Mouse (Mus musculus): ENCODE measurements around the gene Nsmf. TPM values are rescaled to one million over a fixed set of nuclear protein-coding genes. Genes with fewer than 3 reads are reported as not detected.
A peak's percentile ranks its signal among the peaks of the same experiment; 100 is the strongest.

The Nsmf gene
- polyA plus RNA-seq (2014; fragmentation: Nextera tagmentation; extraction: Ambion mirVana) = 137 and 143 TPM in 2 replicates

- peak; percentile 91 for ATAC-seq (ENCODE audit: low read depth)
- WGBS = 6% methylated on average over 45 of the region's 47 CpGs
Observed at GRCm38 (mm10) chr2:25054221-25055067, at the start of gene Nsmf. Nsmf (plus strand) TSS chr2:25054355.

GRCm38 (mm10) chr2:25006767-25007166, 47.4 kb upstream of the Nsmf start:
- Histone ChIP-seq H3K4me1 (ENCODE audit: control insufficient read depth, insufficient read depth, low read length) (no peaks in the 10 kb centered on the region), H3K4me3 (ENCODE audit: low read depth, low read length) (no peak overlapping the region)

More at GRCm38 (mm10) chr2:25054221-25055067, at the start of gene Nsmf:
- Histone ChIP-seq H3K9me3 (ENCODE audit: control insufficient read depth, low read length) (no peaks in the 10 kb centered on the region), H3K4me2 (ENCODE audit: low read depth, low read length) (peak within 1 kb of the TSS; percentile 90), H3K27me3 (ENCODE audit: control insufficient read depth, insufficient read depth, low read length) (no peaks in the 10 kb centered on the region), H3K4me3 (ENCODE audit: low read depth, low read length) (peak within 1 kb of the TSS; percentile 95), H3K9ac (replicated peaks; ENCODE audit: low read depth, low read length) (peak within 1 kb of the TSS; percentile 71), H3K27ac (ENCODE audit: low read depth, low read length) (peak within 1 kb of the TSS; percentile 50), H3K36me3 (ENCODE audit: control insufficient read depth, insufficient read depth, low read length) (peaks cover 10% of the 10 kb centered on the region), H3K4me1 (ENCODE audit: control insufficient read depth, insufficient read depth, low read length) (peaks cover 16% of the 10 kb centered on the region)

GRCm38 (mm10) chr2:25008250-25008649, 45.9 kb upstream of the Nsmf start:
- Histone ChIP-seq H3K27ac (ENCODE audit: low read depth, low read length) (no peak overlapping the region), H3K27me3 (ENCODE audit: control insufficient read depth, insufficient read depth, low read length) (no peaks in the 10 kb centered on the region), H3K9ac (replicated peaks; ENCODE audit: low read depth, low read length) (no peak overlapping the region), H3K9me3 (ENCODE audit: control insufficient read depth, low read length) (no peaks in the 10 kb centered on the region), H3K4me2 (ENCODE audit: low read depth, low read length) (no peak overlapping the region), H3K4me3 (ENCODE audit: low read depth, low read length) (no peak overlapping the region), H3K36me3 (ENCODE audit: control insufficient read depth, insufficient read depth, low read length) (no peaks in the 10 kb centered on the region), H3K4me1 (ENCODE audit: control insufficient read depth, insufficient read depth, low read length) (no peaks in the 10 kb centered on the region)
- ATAC-seq (ENCODE audit: low read depth) = no peak

More at GRCm38 (mm10) chr2:25006767-25007166, 47.4 kb upstream of the Nsmf start:
- WGBS = 93% methylated on average over 1 of the region's 1 CpGs
- no peaks in the 10 kb centered on the region for H3K9me3 ChIP-seq (ENCODE audit: control insufficient read depth, low read length)
- no peak overlapping the region for H3K27ac ChIP-seq (ENCODE audit: low read depth, low read length)
- no peaks in the 10 kb centered on the region for H3K36me3 ChIP-seq (ENCODE audit: control insufficient read depth, insufficient read depth, low read length)
- no peaks in the 10 kb centered on the region for H3K27me3 ChIP-seq (ENCODE audit: control insufficient read depth, insufficient read depth, low read length)
- no peak overlapping the region for H3K9ac ChIP-seq (replicated peaks; ENCODE audit: low read depth, low read length)
- no peak for ATAC-seq (ENCODE audit: low read depth)
- no peak overlapping the region for H3K4me2 ChIP-seq (ENCODE audit: low read depth, low read length)

GRCm38 (mm10) chr2:25022678-25023077, 31.5 kb upstream of the Nsmf start:
- H3K9ac ChIP-seq (replicated peaks; ENCODE audit: low read depth, low read length) = no peak overlapping the region
- H3K4me3 ChIP-seq (ENCODE audit: low read depth, low read length) = no peak overlapping the region
- 100% methylated on average over 1 of the region's 1 CpGs for WGBS
- no peaks in the 10 kb centered on the region for H3K9me3 ChIP-seq (ENCODE audit: control insufficient read depth, low read length)
- H3K4me2 ChIP-seq (ENCODE audit: low read depth, low read length) = no peak overlapping the region
- ATAC-seq (ENCODE audit: low read depth) = no peak
- H3K27me3 ChIP-seq (ENCODE audit: control insufficient read depth, insufficient read depth, low read length) = no peaks in the 10 kb centered on the region
- H3K4me1 ChIP-seq (ENCODE audit: control insufficient read depth, insufficient read depth, low read length) = no peaks in the 10 kb centered on the region
- no peak overlapping the region for H3K27ac ChIP-seq (ENCODE audit: low read depth, low read length)
- H3K36me3 ChIP-seq (ENCODE audit: control insufficient read depth, insufficient read depth, low read length) = no peaks in the 10 kb centered on the region

GRCm38 (mm10) chr2:25025109-25025508, 29.0 kb upstream of the Nsmf start:
- H3K27me3 ChIP-seq (ENCODE audit: control insufficient read depth, insufficient read depth, low read length) = no peaks in the 10 kb centered on the region
- 85% methylated on average over 1 of the region's 1 CpGs for WGBS
- H3K4me1 ChIP-seq (ENCODE audit: control insufficient read depth, insufficient read depth, low read length) = no peaks in the 10 kb centered on the region
- H3K9me3 ChIP-seq (ENCODE audit: control insufficient read depth, low read length) = no peaks in the 10 kb centered on the region
- no peak for ATAC-seq (ENCODE audit: low read depth)
- no peak overlapping the region for H3K4me3 ChIP-seq (ENCODE audit: low read depth, low read length)
- no peak overlapping the region for H3K4me2 ChIP-seq (ENCODE audit: low read depth, low read length)
- no peak overlapping the region for H3K27ac ChIP-seq (ENCODE audit: low read depth, low read length)
- H3K36me3 ChIP-seq (ENCODE audit: control insufficient read depth, insufficient read depth, low read length) = no peaks in the 10 kb centered on the region
- no peak overlapping the region for H3K9ac ChIP-seq (replicated peaks; ENCODE audit: low read depth, low read length)

- Histone ChIP-seq H3K9ac (replicated peaks; ENCODE audit: low read depth, low read length) (no peak overlapping the region), H3K27ac (ENCODE audit: low read depth, low read length) (no peak overlapping the region), H3K4me1 (ENCODE audit: control insufficient read depth, insufficient read depth, low read length) (no peaks in the 10 kb centered on the region), H3K36me3 (ENCODE audit: control insufficient read depth, insufficient read depth, low read length) (no peaks in the 10 kb centered on the region), H3K4me2 (ENCODE audit: low read depth, low read length) (no peak overlapping the region), H3K27me3 (ENCODE audit: control insufficient read depth, insufficient read depth, low read length) (no peaks in the 10 kb centered on the region), H3K9me3 (ENCODE audit: control insufficient read depth, low read length) (no peaks in the 10 kb centered on the region), H3K4me3 (ENCODE audit: low read depth, low read length) (no peak overlapping the region)
- 98% methylated on average over 4 of the region's 4 CpGs for WGBS
- no peak for ATAC-seq (ENCODE audit: low read depth)
Observed at GRCm38 (mm10) chr2:25034994-25035393, 19.2 kb upstream of the Nsmf start.

- Histone ChIP-seq H3K4me3 (ENCODE audit: low read depth, low read length) (no peak overlapping the region), H3K4me2 (ENCODE audit: low read depth, low read length) (no peak overlapping the region), H3K27ac (ENCODE audit: low read depth, low read length) (no peak overlapping the region), H3K36me3 (ENCODE audit: control insufficient read depth, insufficient read depth, low read length) (no peaks in the 10 kb centered on the region), H3K9me3 (ENCODE audit: control insufficient read depth, low read length) (no peaks in the 10 kb centered on the region), H3K27me3 (ENCODE audit: control insufficient read depth, insufficient read depth, low read length) (no peaks in the 10 kb centered on the region), H3K4me1 (ENCODE audit: control insufficient read depth, insufficient read depth, low read length) (no peaks in the 10 kb centered on the region), H3K9ac (replicated peaks; ENCODE audit: low read depth, low read length) (no peak overlapping the region)
- 91% methylated on average over 5 of the region's 5 CpGs for WGBS
- ATAC-seq (ENCODE audit: low read depth) = no peak
Observed at GRCm38 (mm10) chr2:25040089-25040488, 14.1 kb upstream of the Nsmf start.

GRCm38 (mm10) chr2:25050921-25051320, 3.2 kb upstream of the Nsmf start:
- Histone ChIP-seq H3K27me3 (ENCODE audit: control insufficient read depth, insufficient read depth, low read length) (no peaks in the 10 kb centered on the region), H3K4me3 (ENCODE audit: low read depth, low read length) (no peak overlapping the region), H3K27ac (ENCODE audit: low read depth, low read length) (no peak overlapping the region), H3K36me3 (ENCODE audit: control insufficient read depth, insufficient read depth, low read length) (no peaks in the 10 kb centered on the region), H3K4me2 (ENCODE audit: low read depth, low read length) (no peak overlapping the region), H3K9me3 (ENCODE audit: control insufficient read depth, low read length) (no peaks in the 10 kb centered on the region), H3K9ac (replicated peaks; ENCODE audit: low read depth, low read length) (no peak overlapping the region), H3K4me1 (ENCODE audit: control insufficient read depth, insufficient read depth, low read length) (peaks cover 13% of the 10 kb centered on the region)
- WGBS = 87% methylated on average over 7 of the region's 7 CpGs
- ATAC-seq (ENCODE audit: low read depth) = no peak

GRCm38 (mm10) chr2:25051450-25051849, 2.7 kb upstream of the Nsmf start:
- Histone ChIP-seq H3K4me1 (ENCODE audit: control insufficient read depth, insufficient read depth, low read length) (peaks cover 16% of the 10 kb centered on the region), H3K9me3 (ENCODE audit: control insufficient read depth, low read length) (no peaks in the 10 kb centered on the region), H3K9ac (replicated peaks; ENCODE audit: low read depth, low read length) (no peak overlapping the region), H3K27ac (ENCODE audit: low read depth, low read length) (no peak overlapping the region), H3K4me3 (ENCODE audit: low read depth, low read length) (no peak overlapping the region), H3K27me3 (ENCODE audit: control insufficient read depth, insufficient read depth, low read length) (no peaks in the 10 kb centered on the region), H3K4me2 (ENCODE audit: low read depth, low read length) (no peak overlapping the region), H3K36me3 (ENCODE audit: control insufficient read depth, insufficient read depth, low read length) (no peaks in the 10 kb centered on the region)
- WGBS = 89% methylated on average over 8 of the region's 8 CpGs
- no peak for ATAC-seq (ENCODE audit: low read depth)

Measured in neural tube, embryonic 14.5 days (tissue).